Mouse (Mus musculus) C2C12 (cell line): ENCODE results near the gene Ercc1. TPM values are rescaled to one million over a fixed set of nuclear protein-coding genes. Genes with fewer than 3 reads are reported as not detected.

Experiments used
- H3K27me3 ChIP-seq: one replicate; pipeline ENCODE4 v1.6.1; 2011; ENCODE audit not compliant: control insufficient read depth, insufficient read depth, insufficient read length
- H3K36me3 ChIP-seq: one replicate; pipeline ENCODE4 v1.6.1; 2011; ENCODE audit not compliant: control insufficient read depth, insufficient read depth
- H3K4me3 ChIP-seq: one replicate; pipeline ENCODE4 v1.5.1; 2011; ENCODE audit warnings: mild to moderate bottlenecking, control low read depth; ENCODE audit not compliant: poor library complexity, insufficient read depth, severe bottlenecking
- H3K79me2 ChIP-seq: one replicate; pipeline ENCODE4 v1.6.1; 2011; ENCODE audit not compliant: control insufficient read depth, insufficient read depth
- H3K79me3 ChIP-seq: one replicate; pipeline ENCODE4 v1.6.1; 2011; ENCODE audit warnings: low read depth, control low read depth
- H3ac ChIP-seq: one replicate; pipeline ENCODE3; 2011; ENCODE audit warnings: low read depth; ENCODE audit not compliant: control insufficient read depth, insufficient read length
- CEBPB ChIP-seq: IDR thresholded peaks from one replicate; pipeline ENCODE4 v1.6.1; 2011; ENCODE audit warnings: low read depth, mild to moderate bottlenecking, control low read depth, moderate library complexity
- CTCF ChIP-seq: IDR thresholded peaks from one replicate; pipeline ENCODE4 v1.5.1; 2011; ENCODE audit not compliant: control insufficient read depth, insufficient read depth, insufficient read length
- FOSL1 ChIP-seq: IDR thresholded peaks from one replicate; pipeline ENCODE4 v1.8.0; 2011; ENCODE audit warnings: mild to moderate bottlenecking, low read length; ENCODE audit not compliant: poor library complexity, insufficient read depth, severe bottlenecking
- MAX ChIP-seq: IDR thresholded peaks from one replicate; pipeline ENCODE4 v1.6.1; 2011; ENCODE audit warnings: mild to moderate bottlenecking, control low read depth
- MYOD1 ChIP-seq: IDR thresholded peaks from one replicate; pipeline ENCODE4 v1.6.1; 2011; ENCODE audit warnings: low read depth; ENCODE audit not compliant: control insufficient read depth, insufficient read length
- MYOG ChIP-seq: IDR thresholded peaks from one replicate; pipeline ENCODE4 v1.6.1; 2011; ENCODE audit not compliant: control insufficient read depth, insufficient read length; ENCODE audit errors: extremely low read depth
- USF1 ChIP-seq: IDR thresholded peaks from one replicate; pipeline ENCODE4 v1.6.1; 2011; ENCODE audit warnings: low read depth, mild to moderate bottlenecking, control low read depth, moderate library complexity
- polyA plus RNA-seq: library from polyadenylated mRNA; unstranded; fragments of >200 nt; fragmentation: generic; extraction: Trizol; gene quantifications from one replicate; pipeline ENCODE4 v1.2.1, GENCODE M21; 2012; ENCODE audit warnings: missing spikeins

Ercc1 gene
- polyA plus RNA-seq, 1 experiment = 151 TPM

DNA sequence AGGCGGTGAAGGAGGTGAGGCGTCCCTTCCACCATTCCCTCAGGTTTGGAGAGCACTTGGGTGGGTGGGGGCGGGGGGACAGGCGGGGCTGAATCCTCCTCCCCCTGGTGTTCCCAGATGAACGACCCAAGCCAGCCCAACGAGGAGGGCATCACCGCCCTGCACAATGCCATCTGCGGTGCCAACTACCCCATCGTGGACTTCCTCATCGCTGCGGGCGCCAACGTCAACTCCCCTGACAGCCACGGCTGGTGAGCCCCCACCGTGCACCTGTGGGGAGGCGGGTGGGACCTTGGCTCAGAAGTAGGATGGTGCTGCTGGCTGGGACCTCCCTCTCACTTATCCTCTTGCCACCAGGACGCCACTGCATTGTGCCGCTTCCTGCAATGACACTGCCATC is 30.8 kb downstream of the Ercc1 start:
- Histone ChIP-seq H3K79me3 (no peaks in the 10 kb centered on the region), H3K36me3 (no peaks in the 10 kb centered on the region), H3K79me2 (no peaks in the 10 kb centered on the region), H3ac (no peak overlapping the region), H3K27me3 (no peaks in the 10 kb centered on the region), H3K4me3 (no peak overlapping the region)
- TF ChIP-seq MYOD1 = no peak
- no peak for TF ChIP-seq CEBPB
- no peak for TF ChIP-seq FOSL1
- no peak for TF ChIP-seq USF1
- TF ChIP-seq CTCF = no peak
- TF ChIP-seq MAX = no peak

DNA sequence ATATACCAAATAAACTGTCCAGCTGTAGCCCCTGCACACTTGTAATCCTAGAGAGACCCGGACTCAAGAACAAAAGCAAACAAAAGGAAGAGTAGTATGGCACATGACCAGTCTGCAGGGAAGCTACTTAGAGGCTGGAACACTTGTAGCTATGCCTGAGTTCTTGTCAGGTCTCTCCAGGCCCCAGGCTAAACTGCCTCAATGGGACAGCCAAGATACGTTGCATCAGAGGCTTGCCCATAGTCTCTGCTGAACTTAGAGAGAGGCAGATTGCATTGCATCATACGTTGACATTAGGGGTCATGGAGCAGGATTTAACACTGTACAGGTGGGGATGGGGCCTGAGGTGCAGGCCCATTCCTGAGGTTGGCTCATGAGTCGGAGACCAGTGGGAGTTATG is 31.4 kb downstream of the Ercc1 start:
- TF ChIP-seq MAX (no peak), MYOD1 (no peak), FOSL1 (no peak), CEBPB (no peak), CTCF (no peak), USF1 (no peak), MYOG (no peak)
- Histone ChIP-seq H3K79me3 (no peaks in the 10 kb centered on the region), H3ac (no peak overlapping the region), H3K27me3 (no peaks in the 10 kb centered on the region), H3K36me3 (no peaks in the 10 kb centered on the region), H3K4me3 (no peak overlapping the region), H3K79me2 (no peaks in the 10 kb centered on the region)

DNA sequence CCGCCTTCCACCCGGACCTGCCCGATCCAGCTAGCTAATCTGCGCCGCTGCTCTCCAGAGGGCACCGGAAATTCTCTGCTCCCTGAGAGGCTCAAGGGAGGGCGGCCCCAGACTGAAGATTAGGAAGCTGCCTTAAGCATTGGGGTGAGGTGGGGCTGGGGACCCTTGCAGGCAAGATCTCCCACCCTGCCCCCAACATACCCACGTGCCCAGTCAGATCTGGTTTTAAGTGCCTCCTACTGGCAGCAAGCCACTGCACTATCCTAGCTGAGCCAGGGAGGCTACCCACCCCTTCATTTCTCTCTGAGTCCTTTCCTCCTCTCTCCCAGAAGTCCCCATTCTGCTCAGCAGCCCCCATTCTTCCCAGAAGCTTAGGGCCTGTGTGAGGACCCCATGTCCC is 33.5 kb downstream of the Ercc1 start:
- TF ChIP-seq FOSL1 (no peak), MAX (no peak), CTCF (no peak), MYOG (no peak), CEBPB (no peak), USF1 (no peak), MYOD1 (no peak)
- Histone ChIP-seq H3K27me3 (no peaks in the 10 kb centered on the region), H3K79me3 (peaks cover 9% of the 10 kb centered on the region), H3K79me2 (peaks cover 11% of the 10 kb centered on the region), H3K4me3 (no peak overlapping the region), H3K36me3 (no peaks in the 10 kb centered on the region), H3ac (no peak overlapping the region)

- Histone ChIP-seq H3K4me3 (peak within 1 kb of the TSS; percentile 44), H3K79me3 (peaks cover 14% of the 10 kb centered on the region), H3ac (peak within 1 kb of the TSS; percentile 72), H3K27me3 (no peaks in the 10 kb centered on the region), H3K36me3 (no peaks in the 10 kb centered on the region), H3K79me2 (peaks cover 26% of the 10 kb centered on the region)
- TF ChIP-seq MAX (peak; percentile 23), MYOG (no peak), MYOD1 (no peak), CTCF (no peak), CEBPB (no peak), FOSL1 (no peak), USF1 (peak; percentile 24)
Observed at GRCm38 (mm10) chr7:19381377-19382165, 37.0 kb downstream of the Ercc1 start, which contains the start of gene Ercc2. Gene Ercc2 (plus strand): TSS chr7:19382010.

GRCm38 (mm10) chr7:19382166-19382541 is 37.6 kb downstream of the Ercc1 start:
- no peaks in the 10 kb centered on the region for H3K27me3 ChIP-seq
- TF ChIP-seq MYOD1 (no peak), MAX (no peak), USF1 (no peak), CTCF (no peak), MYOG (no peak), FOSL1 (no peak), CEBPB (no peak)
- peak overlapping the region; percentile 44 for H3K4me3 ChIP-seq
- no peaks in the 10 kb centered on the region for H3K36me3 ChIP-seq
- peaks cover 14% of the 10 kb centered on the region for H3K79me3 ChIP-seq
- H3ac ChIP-seq = peak overlapping the region; percentile 72
- peaks cover 26% of the 10 kb centered on the region for H3K79me2 ChIP-seq

GRCm38 (mm10) chr7:19383708-19384107 is 39.1 kb downstream of the Ercc1 start:
- Histone ChIP-seq H3K27me3 (no peaks in the 10 kb centered on the region), H3K79me2 (peaks cover 26% of the 10 kb centered on the region), H3K4me3 (no peak overlapping the region), H3K79me3 (peaks cover 14% of the 10 kb centered on the region), H3ac (no peak overlapping the region), H3K36me3 (no peaks in the 10 kb centered on the region)
- TF ChIP-seq MYOG (no peak), FOSL1 (no peak), CEBPB (no peak), USF1 (no peak), MAX (no peak), MYOD1 (no peak), CTCF (no peak)
